Mouse (Mus musculus) left cerebral cortex, adult 2 months (tissue): ENCODE results near the gene Vamp8. TPM values are rescaled to one million over a fixed set of nuclear protein-coding genes. Genes with fewer than 3 reads are reported as not detected.

ENCODE experiments used
- DNase-seq, 2 experiments: peaks; one replicate each; pipeline ENCODE4 v3.0.0; 2021 to 2022; ENCODE audit warnings: low spot score in 2 of 2, mixed read lengths in 1 of 2; ENCODE audit errors: extremely low spot score in 1 of 2
- H3K27ac ChIP-seq: fragments of 200-600 bp; 2 replicates; pipeline ENCODE4 v1.8.1; 2022
- H3K4me3 ChIP-seq: fragments of 200-600 bp; 2 replicates; pipeline ENCODE4 v1.8.1; 2022
- CTCF ChIP-seq: fragments of 200-600 bp; IDR thresholded peaks from 2 replicates; pipeline ENCODE4 v1.8.1; 2022; ENCODE audit warnings: antibody characterized with exemption, mild to moderate bottlenecking, moderate library complexity
- intact Hi-C: fragments of 180-260 bp; cut with DNase I; formaldehyde crosslinking; loops from one replicate; pipeline ENCODE4 v1.15.1; 2025
- total RNA-seq, 2 experiments: library from RNA; stranded (reverse); gene quantifications; 2 replicates each; pipeline ENCODE4 v1.2.3; 2021

The Vamp8 gene
- total RNA-seq, 2 experiments from 2014 or later, result 11.7 to 15.4 TPM

DNA sequence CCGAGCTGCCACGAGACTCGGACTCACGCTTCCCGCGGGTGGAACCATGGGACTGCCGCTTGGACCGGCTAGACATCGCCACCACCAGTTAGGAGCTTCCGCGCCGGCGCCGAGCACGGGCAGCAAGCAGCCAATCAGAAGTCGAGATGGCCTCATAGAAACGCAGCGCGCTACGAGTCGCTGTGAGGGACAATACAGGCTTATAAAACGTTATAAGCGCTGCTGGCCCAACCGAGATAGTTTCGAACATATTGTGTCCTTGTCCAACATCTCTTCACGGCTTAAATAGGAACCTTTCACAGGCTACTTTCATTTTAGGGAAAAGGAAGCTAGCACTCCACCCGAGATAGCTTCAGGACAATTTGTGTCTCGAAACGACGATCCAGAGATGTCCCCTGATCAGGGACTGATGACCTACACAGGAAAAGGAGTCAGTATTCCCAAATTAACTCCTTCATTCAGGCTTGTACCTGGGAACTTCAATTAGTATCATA, 45.4 kb downstream of the Vamp8 start, which contains the start of gene Usp39:
TSS of gene Usp39 (minus strand) at position 111 of the 494 bp plus-strand sequence.
- DNase-seq, result peak; percentile 93 to 95
- intact Hi-C loops, result no loop called here
- H3K4me3 ChIP-seq, result peak within 1 kb of the TSS; percentile 96
- H3K27ac ChIP-seq, result peak within 1 kb of the TSS; percentile 92
- TF ChIP-seq CTCF, result no peak

DNA sequence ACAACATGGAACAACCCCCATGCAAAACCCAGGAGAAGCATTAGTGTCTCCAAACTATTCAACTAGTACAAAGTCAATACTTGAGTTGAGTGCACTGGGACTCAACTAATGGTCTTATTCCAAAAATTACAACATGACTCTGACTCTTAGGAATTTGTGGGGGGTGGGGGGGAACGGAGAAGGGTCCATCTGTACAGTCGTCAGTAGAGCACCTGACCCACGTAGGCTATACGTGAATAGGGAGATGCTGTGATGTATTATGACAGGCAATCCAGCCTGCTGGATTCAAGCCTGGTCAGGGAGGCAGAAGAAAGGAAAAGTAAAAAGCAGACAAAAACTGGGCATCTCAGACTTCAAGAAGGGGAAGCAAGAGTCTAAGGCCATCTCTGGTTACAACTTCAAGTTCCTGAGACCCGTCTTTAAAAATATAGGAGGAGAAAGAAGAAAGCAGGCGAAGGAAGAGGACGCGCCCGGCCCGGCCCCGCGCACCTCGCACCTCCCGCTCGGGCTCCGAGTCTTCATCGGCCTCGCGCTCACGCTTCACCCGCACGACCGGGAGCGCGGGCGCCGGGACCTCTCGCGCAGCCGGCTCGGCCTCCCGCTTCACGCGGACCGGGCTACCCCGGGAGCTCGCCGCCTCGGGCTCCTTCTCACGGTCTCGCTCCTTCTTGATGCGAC, 46.0 kb downstream of the Vamp8 start:
- H3K4me3 ChIP-seq, result peak overlapping the region; percentile 96
- TF ChIP-seq CTCF, result no peak
- no peak for DNase-seq
- peak overlapping the region; percentile 92 for H3K27ac ChIP-seq
- intact Hi-C loops, result no loop called here

DNA sequence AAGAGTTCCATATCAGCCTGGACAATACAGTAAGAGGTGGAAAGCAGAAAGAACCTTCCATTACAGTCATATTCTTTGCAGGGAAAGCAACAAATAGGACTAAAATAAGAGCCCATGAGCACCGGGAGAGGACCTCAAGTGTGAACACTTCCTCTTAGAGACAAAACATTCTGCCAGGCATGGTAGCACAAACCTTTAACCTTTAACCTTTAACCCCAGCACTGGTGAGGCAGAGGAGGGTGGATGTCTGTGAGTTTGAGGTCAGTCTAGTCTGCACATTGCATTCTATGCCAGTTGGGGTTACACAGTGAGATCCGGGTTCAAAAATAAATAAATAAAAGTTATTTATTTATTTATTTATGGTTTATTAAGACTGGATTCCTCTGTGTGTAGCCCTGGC, 50.0 kb downstream of the Vamp8 start:
- DNase-seq, result no peak
- TF ChIP-seq CTCF, result no peak
- H3K4me3 ChIP-seq, result no peak overlapping the region
- intact Hi-C loops, result no loop called here
- H3K27ac ChIP-seq, result no peak overlapping the region

Other genes with a start within 250 kb of the Vamp8 start
- gene Atoh8, start 155.1 kb downstream of the Vamp8 start, total RNA-seq, result 1 to 10 TPM; 1.5 to 1.9 TPM
- gene Sftpb, start 86.1 kb downstream of the Vamp8 start, total RNA-seq, result not detected
- gene Usp39, start 45.5 kb downstream of the Vamp8 start, total RNA-seq, result 10 to 100 TPM; 31.8 to 35.5 TPM
- gene 0610030E20Rik, start 43.4 kb downstream of the Vamp8 start, total RNA-seq, result 10 to 100 TPM; 17.3 to 17.7 TPM
- gene Tmem150a, start 35.3 kb downstream of the Vamp8 start, total RNA-seq, result 1 to 10 TPM; 8.0 to 9.7 TPM
- gene Rnf181, start 23.7 kb downstream of the Vamp8 start, total RNA-seq, result 10 to 100 TPM; 75.7 to 75.9 TPM
- gene Vamp5, start 10.2 kb downstream of the Vamp8 start, total RNA-seq, result 1 to 10 TPM; 6.3 to 6.8 TPM
- gene Ggcx, start 23.6 kb upstream of the Vamp8 start, total RNA-seq, result 10 to 100 TPM; 25.7 to 26.9 TPM
- gene Mat2a, start 48.9 kb upstream of the Vamp8 start, total RNA-seq, result 100 to 1,000 TPM; 186 to 194 TPM
- gene Sh2d6, start 131.0 kb upstream of the Vamp8 start, total RNA-seq, result under 1 TPM; 0.28 to 0.48 TPM
- 1 to 10 TPM; 2.3 to 2.6 TPM for gene Capg, start 153.7 kb upstream of the Vamp8 start, total RNA-seq
- 10 to 100 TPM; 19.1 to 21.3 TPM for gene Elmod3, start 207.7 kb upstream of the Vamp8 start, total RNA-seq
- 10 to 100 TPM; 46.3 to 50.3 TPM for gene Retsat, start 207.8 kb upstream of the Vamp8 start, total RNA-seq
- 10 to 100 TPM; 95.1 to 95.5 TPM for gene Tgoln1, start 226.3 kb upstream of the Vamp8 start, total RNA-seq